Mouse (Mus musculus): ENCODE measurements around the gene Cbfa2t2.

GRCm38 (mm10) chr2:154433391-154433790 lies 2.9 kb upstream of the Cbfa2t2 start:
- TF ChIP-seq CTCF (IDR thresholded peaks at IDR 0.05; ENCODE audit: extremely low read depth, insufficient read length, insufficient replicate concordance, low read depth, low read length) (no peak), POLR2A (IDR thresholded peaks at IDR 0.05; ENCODE audit: low read depth, low read length) (no peak)
